Mouse (Mus musculus): ENCODE measurements at regions not wholly inside any gene's neighbourhood (a gene's known extent, or its start where the extent isn't known, plus 50 kb on each side); places are given as distances from the start of the nearest gene placed in this dataset.

GRCm38 (mm10) chr2:147715791-147716190, 331.0 kb downstream of the Foxa2 start:
- WGBS = 91% methylated on average over 5 of the region's 5 CpGs

DNA sequence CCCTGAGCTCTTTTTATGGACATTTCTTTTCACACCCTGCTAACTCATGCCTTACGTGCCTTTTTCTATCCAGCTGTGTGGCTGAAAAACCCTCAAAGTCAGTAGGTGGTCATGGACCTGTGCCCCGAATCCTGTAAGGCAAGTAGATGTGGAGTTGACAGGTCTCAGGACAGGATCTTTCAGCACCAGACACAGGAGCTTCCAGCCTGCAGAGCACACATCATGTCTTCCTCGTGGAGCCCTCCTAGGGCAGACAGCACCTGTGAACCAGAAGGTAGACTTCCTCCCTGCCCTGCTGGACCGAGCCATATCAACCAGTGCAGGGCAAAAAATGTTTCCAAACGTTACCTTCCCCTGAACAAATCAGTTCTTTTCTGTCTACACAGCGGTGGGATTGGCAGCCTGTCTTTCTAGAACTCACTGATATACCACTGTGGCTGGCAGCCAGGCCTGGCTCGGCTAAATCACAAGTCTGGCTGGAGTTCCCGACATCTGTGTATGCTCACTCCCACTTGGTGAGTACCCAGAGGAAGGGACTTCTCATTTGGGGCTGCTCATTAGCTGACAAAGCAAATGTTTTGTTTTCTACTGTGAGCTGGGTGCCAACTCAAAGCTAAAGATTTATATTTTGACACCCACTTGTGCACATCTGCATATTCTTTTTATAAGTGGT, 336.0 kb downstream of the Foxa2 start:
- Histone ChIP-seq H3K9me3 (ENCODE audit: control insufficient read depth, low read length) (no peaks in the 10 kb centered on the region), H3K9ac (ENCODE audit: low read length) (no peak overlapping the region), H3K27ac (ENCODE audit: low read depth, low read length) (no peak overlapping the region), H3K4me2 (ENCODE audit: low read depth, low read length, severe bottlenecking) (no peak overlapping the region), H3K27me3 (ENCODE audit: control insufficient read depth, insufficient read depth, low read length) (no peaks in the 10 kb centered on the region), H3K4me3 (ENCODE audit: low read depth, low read length) (no peak overlapping the region), H3K36me3 (ENCODE audit: control insufficient read depth, insufficient read depth, low read length) (no peaks in the 10 kb centered on the region), H3K4me1 (replicated peaks; ENCODE audit: control insufficient read depth, insufficient read depth, low read length) (no peaks in the 10 kb centered on the region)
- WGBS = 76% methylated on average over 8 of the region's 8 CpGs
- DNase-seq (ENCODE audit: low spot score) = no peak
- ATAC-seq (replicated peaks; ENCODE audit: low FRiP score) = no peak

More at GRCm38 (mm10) chr2:147715791-147716190, 331.0 kb downstream of the Foxa2 start:
- H3K4me1 ChIP-seq (replicated peaks; ENCODE audit: control insufficient read depth, insufficient read depth, low read length) = no peaks in the 10 kb centered on the region
- no peak overlapping the region for H3K27ac ChIP-seq (ENCODE audit: low read depth, low read length)
- H3K4me2 ChIP-seq (ENCODE audit: low read depth, low read length, severe bottlenecking) = no peak overlapping the region
- no peak overlapping the region for H3K9ac ChIP-seq (ENCODE audit: low read length)
- no peaks in the 10 kb centered on the region for H3K27me3 ChIP-seq (ENCODE audit: control insufficient read depth, insufficient read depth, low read length)
- DNase-seq (ENCODE audit: low spot score) (no peak), ATAC-seq (replicated peaks; ENCODE audit: low FRiP score) (no peak)
- H3K36me3 ChIP-seq (ENCODE audit: control insufficient read depth, insufficient read depth, low read length) = no peaks in the 10 kb centered on the region
- no peak overlapping the region for H3K4me3 ChIP-seq (ENCODE audit: low read depth, low read length)
- no peaks in the 10 kb centered on the region for H3K9me3 ChIP-seq (ENCODE audit: control insufficient read depth, low read length)

GRCm38 (mm10) chr2:147709799-147710198, 337.0 kb downstream of the Foxa2 start:
- ATAC-seq (replicated peaks; ENCODE audit: low FRiP score) (no peak), DNase-seq (ENCODE audit: low spot score) (no peak)
- Histone ChIP-seq H3K9me3 (ENCODE audit: control insufficient read depth, low read length) (no peaks in the 10 kb centered on the region), H3K27ac (ENCODE audit: low read depth, low read length) (no peak overlapping the region), H3K4me1 (replicated peaks; ENCODE audit: control insufficient read depth, insufficient read depth, low read length) (no peaks in the 10 kb centered on the region), H3K27me3 (ENCODE audit: control insufficient read depth, insufficient read depth, low read length) (no peaks in the 10 kb centered on the region), H3K4me2 (ENCODE audit: low read depth, low read length, severe bottlenecking) (no peak overlapping the region), H3K4me3 (ENCODE audit: low read depth, low read length) (no peak overlapping the region), H3K9ac (ENCODE audit: low read length) (no peak overlapping the region), H3K36me3 (ENCODE audit: control insufficient read depth, insufficient read depth, low read length) (no peaks in the 10 kb centered on the region)

GRCm38 (mm10) chr2:147707156-147707555, 339.6 kb downstream of the Foxa2 start:
- no peak overlapping the region for H3K4me2 ChIP-seq (ENCODE audit: low read depth, low read length, severe bottlenecking)
- 89% methylated on average over 6 of the region's 6 CpGs for WGBS
- no peak overlapping the region for H3K27ac ChIP-seq (ENCODE audit: low read depth, low read length)
- H3K4me1 ChIP-seq (replicated peaks; ENCODE audit: control insufficient read depth, insufficient read depth, low read length) = no peaks in the 10 kb centered on the region
- no peak overlapping the region for H3K4me3 ChIP-seq (ENCODE audit: low read depth, low read length)
- no peak overlapping the region for H3K9ac ChIP-seq (ENCODE audit: low read length)
- H3K27me3 ChIP-seq (ENCODE audit: control insufficient read depth, insufficient read depth, low read length) = no peaks in the 10 kb centered on the region
- no peak for DNase-seq (ENCODE audit: low spot score)
- no peaks in the 10 kb centered on the region for H3K36me3 ChIP-seq (ENCODE audit: control insufficient read depth, insufficient read depth, low read length)
- H3K9me3 ChIP-seq (ENCODE audit: control insufficient read depth, low read length) = no peaks in the 10 kb centered on the region
- ATAC-seq (replicated peaks; ENCODE audit: low FRiP score) = no peak

DNA sequence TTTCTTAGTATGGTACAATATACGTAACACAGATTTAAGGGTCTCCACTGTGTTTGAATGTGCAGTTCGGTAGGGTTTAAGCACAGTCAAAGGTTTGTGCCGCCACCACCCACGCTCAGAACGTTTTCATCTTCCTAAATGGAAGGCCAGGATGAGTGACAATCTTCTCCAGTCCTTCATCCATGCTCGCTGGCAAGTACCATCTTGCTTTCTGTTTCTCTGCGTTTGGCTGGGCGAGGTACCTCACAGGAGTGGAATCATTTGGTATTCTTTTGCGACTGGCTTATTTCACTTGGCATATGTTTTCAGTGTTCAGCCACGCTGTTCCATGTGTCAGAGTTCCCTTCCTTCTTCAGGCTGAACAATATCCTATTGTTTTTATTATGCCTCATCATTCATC, 342.3 kb downstream of the Pax1 start:
- DNase-seq (ENCODE audit: low spot score) (no peak), ATAC-seq (replicated peaks; ENCODE audit: low FRiP score) (no peak)
- Histone ChIP-seq H3K4me3 (ENCODE audit: low read depth, low read length) (no peak overlapping the region), H3K4me2 (ENCODE audit: low read depth, low read length, severe bottlenecking) (no peak overlapping the region), H3K27ac (ENCODE audit: low read depth, low read length) (no peak overlapping the region), H3K9ac (ENCODE audit: low read length) (no peak overlapping the region), H3K9me3 (ENCODE audit: control insufficient read depth, low read length) (no peaks in the 10 kb centered on the region), H3K36me3 (ENCODE audit: control insufficient read depth, insufficient read depth, low read length) (no peaks in the 10 kb centered on the region), H3K4me1 (replicated peaks; ENCODE audit: control insufficient read depth, insufficient read depth, low read length) (no peaks in the 10 kb centered on the region), H3K27me3 (ENCODE audit: control insufficient read depth, insufficient read depth, low read length) (no peaks in the 10 kb centered on the region)
- 83% methylated on average over 10 of the region's 10 CpGs for WGBS

GRCm38 (mm10) chr2:147702330-147703063, 340.8 kb downstream of the Pax1 start:
- Histone ChIP-seq H3K27ac (ENCODE audit: low read depth, low read length) (no peak overlapping the region), H3K9me3 (ENCODE audit: control insufficient read depth, low read length) (no peaks in the 10 kb centered on the region), H3K27me3 (ENCODE audit: control insufficient read depth, insufficient read depth, low read length) (no peaks in the 10 kb centered on the region), H3K4me2 (ENCODE audit: low read depth, low read length, severe bottlenecking) (no peak overlapping the region), H3K36me3 (ENCODE audit: control insufficient read depth, insufficient read depth, low read length) (no peaks in the 10 kb centered on the region), H3K9ac (ENCODE audit: low read length) (no peak overlapping the region), H3K4me1 (replicated peaks; ENCODE audit: control insufficient read depth, insufficient read depth, low read length) (no peaks in the 10 kb centered on the region), H3K4me3 (ENCODE audit: low read depth, low read length) (no peak overlapping the region)
- WGBS = 26% methylated on average over 6 of the region's 6 CpGs
- ATAC-seq (replicated peaks; ENCODE audit: low FRiP score) (peak; percentile 74), DNase-seq (ENCODE audit: low spot score) (no peak)

GRCm38 (mm10) chr2:147699524-147700081, 337.9 kb downstream of the Pax1 start:
- H3K4me1 ChIP-seq (replicated peaks; ENCODE audit: control insufficient read depth, insufficient read depth, low read length) = no peaks in the 10 kb centered on the region
- H3K27me3 ChIP-seq (ENCODE audit: control insufficient read depth, insufficient read depth, low read length) = no peaks in the 10 kb centered on the region
- H3K9me3 ChIP-seq (ENCODE audit: control insufficient read depth, low read length) = no peaks in the 10 kb centered on the region
- no peak overlapping the region for H3K27ac ChIP-seq (ENCODE audit: low read depth, low read length)
- no peaks in the 10 kb centered on the region for H3K36me3 ChIP-seq (ENCODE audit: control insufficient read depth, insufficient read depth, low read length)
- no peak overlapping the region for H3K9ac ChIP-seq (ENCODE audit: low read length)
- 84% methylated on average over 6 of the region's 6 CpGs for WGBS
- no peak overlapping the region for H3K4me3 ChIP-seq (ENCODE audit: low read depth, low read length)
- no peak overlapping the region for H3K4me2 ChIP-seq (ENCODE audit: low read depth, low read length, severe bottlenecking)
- DNase-seq (ENCODE audit: low spot score) (no peak), ATAC-seq (replicated peaks; ENCODE audit: low FRiP score) (no peak)

GRCm38 (mm10) chr2:147691896-147692295, 330.2 kb downstream of the Pax1 start:
- Histone ChIP-seq H3K9me3 (ENCODE audit: control insufficient read depth, low read length) (no peaks in the 10 kb centered on the region), H3K4me1 (replicated peaks; ENCODE audit: control insufficient read depth, insufficient read depth, low read length) (no peaks in the 10 kb centered on the region), H3K4me2 (ENCODE audit: low read depth, low read length, severe bottlenecking) (no peak overlapping the region), H3K4me3 (ENCODE audit: low read depth, low read length) (no peak overlapping the region), H3K9ac (ENCODE audit: low read length) (no peak overlapping the region), H3K36me3 (ENCODE audit: control insufficient read depth, insufficient read depth, low read length) (no peaks in the 10 kb centered on the region), H3K27me3 (ENCODE audit: control insufficient read depth, insufficient read depth, low read length) (no peaks in the 10 kb centered on the region), H3K27ac (ENCODE audit: low read depth, low read length) (no peak overlapping the region)
- DNase-seq (ENCODE audit: low spot score) (no peak), ATAC-seq (replicated peaks; ENCODE audit: low FRiP score) (no peak)
- WGBS = 91% methylated on average over 10 of the region's 10 CpGs

Measured in forebrain, embryonic 11.5 days (tissue).